Mouse (Mus musculus) ES-Bruce4 (cell line): ENCODE measurements around the gene Gmppb. TPM values are rescaled to one million over a fixed set of nuclear protein-coding genes. Genes with fewer than 3 reads are reported as not detected.

Experiments used
- H3K27ac ChIP-seq: 2 replicates; pipeline ENCODE4 v1.5.1; 2012; ENCODE audit warnings: low read length, inconsistent platforms; ENCODE audit not compliant: insufficient read depth
- H3K27me3 ChIP-seq: 2 replicates; pipeline ENCODE4 v1.6.1; 2012; ENCODE audit warnings: mild to moderate bottlenecking, low read length, inconsistent platforms; ENCODE audit not compliant: control insufficient read depth, poor library complexity, insufficient read depth, severe bottlenecking
- H3K36me3 ChIP-seq: 2 replicates; pipeline ENCODE4 v1.6.1; 2012; ENCODE audit warnings: inconsistent platforms, mild to moderate bottlenecking, low read length, moderate library complexity; ENCODE audit not compliant: control insufficient read depth, poor library complexity, insufficient read depth, severe bottlenecking
- H3K4me1 ChIP-seq: one replicate; pipeline ENCODE4 v1.8.1; 2011; ENCODE audit warnings: low read length; ENCODE audit not compliant: control insufficient read depth, insufficient read depth
- H3K4me3 ChIP-seq: 2 replicates; pipeline ENCODE4 v1.5.1; 2011; ENCODE audit warnings: low read depth, mild to moderate bottlenecking, low read length
- H3K9ac ChIP-seq: 2 replicates; pipeline ENCODE4 v1.6.1; 2012; ENCODE audit warnings: low read depth, mild to moderate bottlenecking, inconsistent platforms; ENCODE audit not compliant: poor library complexity, severe bottlenecking
- H3K9me3 ChIP-seq: replicated peaks from 2 replicates; pipeline ENCODE4 v1.6.1; 2012; ENCODE audit warnings: mild to moderate bottlenecking, low read length, inconsistent platforms; ENCODE audit not compliant: control insufficient read depth, poor library complexity, insufficient read depth, severe bottlenecking
- CTCF ChIP-seq: IDR thresholded peaks from one replicate; pipeline ENCODE4 v1.8.1; 2011; ENCODE audit warnings: low read depth, low read length
- EP300 ChIP-seq: IDR thresholded peaks from 2 replicates; pipeline ENCODE4 v1.6.1; 2011; ENCODE audit warnings: low read depth, low read length; ENCODE audit not compliant: insufficient read depth
- POLR2A ChIP-seq: IDR thresholded peaks from one replicate; pipeline ENCODE4 v1.8.1; 2011; ENCODE audit warnings: low read length; ENCODE audit not compliant: insufficient read depth
- polyA plus RNA-seq: library from polyadenylated mRNA; stranded (reverse); fragments of >200 nt; gene quantifications from 2 replicates; pipeline ENCODE4 v1.2.4, GENCODE M21; 2011; ENCODE audit warnings: low read depth; ENCODE audit not compliant: missing spikeins, insufficient read depth, insufficient read length

The Gmppb gene
- polyA plus RNA-seq, 1 experiment, result 10.2 TPM

- no peak overlapping the region for H3K9ac ChIP-seq
- H3K9me3 ChIP-seq, result no peaks in the 10 kb centered on the region
- no peaks in the 10 kb centered on the region for H3K36me3 ChIP-seq
- H3K4me3 ChIP-seq, result no peak overlapping the region
- peak overlapping the region; percentile 30; the same call in 1 of the 2 replicates for H3K27ac ChIP-seq
- no peaks in the 10 kb centered on the region for H3K27me3 ChIP-seq
- H3K4me1 ChIP-seq, result peaks cover 2% of the 10 kb centered on the region
- no peak for TF ChIP-seq POLR2A
- TF ChIP-seq CTCF, result peak; percentile 53
- TF ChIP-seq EP300, result 0 out of 2 replicates have a peak, but pooled peaks have one; percentile 58
Observed at GRCm38 (mm10) chr9:108035331-108036156, 13.5 kb upstream of the Gmppb start.

GRCm38 (mm10) chr9:108044751-108045492 is 4.1 kb upstream of the Gmppb start:
- Histone ChIP-seq H3K4me3 (no peak overlapping the region), H3K27ac (no peak overlapping the region), H3K4me1 (no peaks in the 10 kb centered on the region), H3K36me3 (peaks cover 7% of the 10 kb centered on the region), H3K9me3 (no peaks in the 10 kb centered on the region), H3K27me3 (no peaks in the 10 kb centered on the region), H3K9ac (no peak overlapping the region)
- TF ChIP-seq CTCF (peak; percentile 40), EP300 (no peak)

GRCm38 (mm10) chr9:108046582-108046981 is 2.5 kb upstream of the Gmppb start:
- Histone ChIP-seq H3K27ac (no peak overlapping the region), H3K4me3 (no peak overlapping the region), H3K9me3 (no peaks in the 10 kb centered on the region), H3K36me3 (peaks cover 4% of the 10 kb centered on the region; the same call in 1 of the 2 replicates), H3K9ac (no peak overlapping the region), H3K4me1 (no peaks in the 10 kb centered on the region), H3K27me3 (no peaks in the 10 kb centered on the region)
- TF ChIP-seq POLR2A (no peak), CTCF (no peak), EP300 (no peak)

- Histone ChIP-seq H3K27ac (no peak overlapping the region), H3K4me3 (peak overlapping the region; percentile 76), H3K27me3 (no peaks in the 10 kb centered on the region), H3K36me3 (peaks cover 5% of the 10 kb centered on the region; the same call in 1 of the 2 replicates), H3K9ac (peak overlapping the region; percentile 47; the same call in 1 of the 2 replicates), H3K9me3 (no peaks in the 10 kb centered on the region), H3K4me1 (no peaks in the 10 kb centered on the region)
- TF ChIP-seq CTCF, result no peak
Observed at GRCm38 (mm10) chr9:108047601-108048565, 1.2 kb upstream of the Gmppb start.

GRCm38 (mm10) chr9:108048566-108048955 is 481 bp upstream of the Gmppb start:
- Histone ChIP-seq H3K9ac (peak overlapping the region; percentile 47; the same call in 1 of the 2 replicates), H3K27me3 (no peaks in the 10 kb centered on the region), H3K4me3 (peak overlapping the region; percentile 76), H3K9me3 (no peaks in the 10 kb centered on the region), H3K27ac (no peak overlapping the region), H3K36me3 (peaks cover 5% of the 10 kb centered on the region; the same call in 1 of the 2 replicates), H3K4me1 (no peaks in the 10 kb centered on the region)
- TF ChIP-seq EP300 (no peak), CTCF (no peak), POLR2A (no peak)
